Mouse (Mus musculus): ENCODE data around the gene Exoc6b.

GRCm38 (mm10) chr6:84646696-84647095 is 422.6 kb downstream of the Exoc6b start:
- TF ChIP-seq POLR2A (IDR thresholded peaks at IDR 0.05; ENCODE audit: borderline replicate concordance, insufficient read depth, low read length), result no peak
- no peak for TF ChIP-seq CTCF (IDR thresholded peaks at IDR 0.05; ENCODE audit: borderline replicate concordance, insufficient read depth, low read depth, low read length)
